Mouse (Mus musculus) right cerebral cortex, adult 2 months (tissue): ENCODE measurements around the gene Gtf2ird2.

Source experiments
- DNase-seq, 2 experiments: peaks; one replicate each; pipeline ENCODE4 v3.0.0; 2021 to 2022; ENCODE audit warnings: low spot score in 2 of 2

Gtf2ird2 gene

GRCm38 (mm10) chr5:134182735-134183134 is 1.1 kb upstream of the Gtf2ird2 start:
- no peak for DNase-seq

- DNase-seq, result no peak
Measured at GRCm38 (mm10) chr5:134183162-134183561, 657 bp upstream of the Gtf2ird2 start.

GRCm38 (mm10) chr5:134186059-134186458 is 2.2 kb downstream of the Gtf2ird2 start:
- no peak for DNase-seq

GRCm38 (mm10) chr5:134186961-134187731 is 3.3 kb downstream of the Gtf2ird2 start:
- peak; percentile 53 to 55 for DNase-seq

- no peak for DNase-seq
Measured at GRCm38 (mm10) chr5:134188571-134188970, 4.8 kb downstream of the Gtf2ird2 start.

GRCm38 (mm10) chr5:134193664-134194063 is 9.8 kb downstream of the Gtf2ird2 start:
- DNase-seq, result no peak

- no peak for DNase-seq
Measured at GRCm38 (mm10) chr5:134206721-134207120, 22.9 kb downstream of the Gtf2ird2 start.

GRCm38 (mm10) chr5:134209931-134210554 is 26.2 kb downstream of the Gtf2ird2 start:
- no peak for DNase-seq

GRCm38 (mm10) chr5:134214021-134214806 is 30.4 kb downstream of the Gtf2ird2 start:
- DNase-seq, result no peak

GRCm38 (mm10) chr5:134217900-134218299 is 34.1 kb downstream of the Gtf2ird2 start:
- no peak for DNase-seq

GRCm38 (mm10) chr5:134221278-134221677 is 37.5 kb downstream of the Gtf2ird2 start:
- no peak for DNase-seq

GRCm38 (mm10) chr5:134221708-134222150 is 37.9 kb downstream of the Gtf2ird2 start:
- DNase-seq, result no peak

- no peak for DNase-seq
Measured at GRCm38 (mm10) chr5:134225110-134225901, 41.5 kb downstream of the Gtf2ird2 start.

- DNase-seq, result no peak
Measured at GRCm38 (mm10) chr5:134226946-134227345, 43.1 kb downstream of the Gtf2ird2 start.

GRCm38 (mm10) chr5:134227574-134228248 is 43.9 kb downstream of the Gtf2ird2 start:
- peak in 1 of 2 experiments; percentile 42 for DNase-seq

GRCm38 (mm10) chr5:134228249-134228638 is 44.4 kb downstream of the Gtf2ird2 start:
- no peak for DNase-seq

GRCm38 (mm10) chr5:134229391-134229790 is 45.6 kb downstream of the Gtf2ird2 start, which contains the start of gene Ncf1:
Gene Ncf1 (minus strand): TSS chr5:134229625.
- DNase-seq, result no peak

GRCm38 (mm10) chr5:134231376-134231775 is 47.6 kb downstream of the Gtf2ird2 start:
- DNase-seq, result no peak

GRCm38 (mm10) chr5:134232111-134232510 is 48.3 kb downstream of the Gtf2ird2 start:
- no peak for DNase-seq

GRCm38 (mm10) chr5:134232568-134232967 is 48.7 kb downstream of the Gtf2ird2 start:
- DNase-seq, result no peak

GRCm38 (mm10) chr5:134233244-134233651 is 49.4 kb downstream of the Gtf2ird2 start:
- DNase-seq, result no peak
